Mouse (Mus musculus): Measurements from ENCODE around the gene Crlf1.

GRCm38 (mm10) chr8:70541081-70541480 is 48.1 kb downstream of the Crlf1 start:
- TF ChIP-seq CTCF (conservative IDR thresholded peaks at IDR 0.05; ENCODE audit: low read length) (no peak), NANOG (IDR thresholded peaks at IDR 0.05; ENCODE audit: borderline replicate concordance, low read length) (no peak)

Measured in E14TG2a.4 (cell line).